Mouse (Mus musculus) heart, postnatal 0 days (tissue): ENCODE results near the gene 4933406M09Rik. TPM values are rescaled to one million over a fixed set of nuclear protein-coding genes. Genes with fewer than 3 reads are reported as not detected.

Experiments used
- ATAC-seq: fragments of 200-750 bp; cut with Nextera tagmentation; 2 replicates; pipeline ENCODE4 v1.8.0; 2017; ENCODE audit warnings: low read depth, moderate number of reproducible peaks, moderate library complexity; ENCODE audit not compliant: insufficient read depth
- DNase-seq: peaks from one replicate; pipeline ENCODE4 v3.0.0-alpha.2; 2016; ENCODE audit warnings: low spot score
- H3K27ac ChIP-seq: fragments of 300-500 bp; sonication (generic); 2 replicates; pipeline ENCODE4 v1.5.1; 2014; ENCODE audit warnings: low read depth, mild to moderate bottlenecking
- H3K27me3 ChIP-seq: fragments of 300-500 bp; sonication (generic); 2 replicates; pipeline ENCODE4 v1.6.1; 2014; ENCODE audit warnings: low read length, mixed read lengths; ENCODE audit not compliant: control insufficient read depth, insufficient read depth
- H3K36me3 ChIP-seq: fragments of 300-500 bp; sonication (generic); replicated peaks from 2 replicates; pipeline ENCODE4 v1.6.1; 2014; ENCODE audit warnings: low read length, mixed read lengths; ENCODE audit not compliant: control insufficient read depth, insufficient read depth
- H3K4me1 ChIP-seq: fragments of 300-500 bp; sonication (generic); 2 replicates; pipeline ENCODE4 v1.6.1; 2014; ENCODE audit warnings: antibody characterized with exemption; ENCODE audit not compliant: control insufficient read depth, insufficient read depth
- H3K4me2 ChIP-seq: fragments of 300-500 bp; sonication (generic); 2 replicates; pipeline ENCODE4 v1.6.1; 2014; ENCODE audit warnings: low read depth, mild to moderate bottlenecking, low read length, moderate library complexity
- H3K4me3 ChIP-seq: fragments of 300-500 bp; sonication (generic); 2 replicates; pipeline ENCODE4 v1.5.1; 2014; ENCODE audit warnings: low read depth, low read length
- H3K9ac ChIP-seq: fragments of 300-500 bp; sonication (generic); replicated peaks from 2 replicates; pipeline ENCODE4 v1.6.1; 2014; ENCODE audit warnings: low read depth, low read length, mixed read lengths
- H3K9me3 ChIP-seq: fragments of 300-500 bp; sonication (generic); replicated peaks from 2 replicates; pipeline ENCODE4 v1.6.1; 2016; ENCODE audit warnings: low read length; ENCODE audit not compliant: control insufficient read depth
- CTCF ChIP-seq: IDR thresholded peaks from 2 replicates; pipeline ENCODE4 v1.5.1; 2016; ENCODE audit warnings: antibody characterized with exemption, control low read depth, low read depth
- EP300 ChIP-seq: IDR thresholded peaks from 2 replicates; pipeline ENCODE4 v1.6.1; 2016; ENCODE audit warnings: antibody characterized with exemption, low read depth
- WGBS: fragments of 180-500 bp; shearing (Covaris S2); extraction: QIAGEN DNeasy Blood & Tissue Kit; methylation state at CpG from one replicate; pipeline ENCODE4 v1.1.7; 2014; 5-methylcytosine and 5-hydroxymethylcytosine counted together
- polyA plus RNA-seq: library from polyadenylated mRNA; unstranded; fragments of >200 nt; fragmentation: Nextera tagmentation; extraction: Ambion mirVana; gene quantifications from 2 replicates; pipeline ENCODE4 v1.2.1, GENCODE M21; 2015
- total RNA-seq: library from RNA; depleted of rRNA; stranded (reverse); fragments of >200 nt; gene quantifications from 2 replicates; pipeline ENCODE4 v1.2.3, GENCODE M21; 2014; ENCODE audit warnings: low replicate concordance

The 4933406M09Rik gene
- total and polyA plus RNA-seq, 2 experiments from 2014 or later: not detected

DNA sequence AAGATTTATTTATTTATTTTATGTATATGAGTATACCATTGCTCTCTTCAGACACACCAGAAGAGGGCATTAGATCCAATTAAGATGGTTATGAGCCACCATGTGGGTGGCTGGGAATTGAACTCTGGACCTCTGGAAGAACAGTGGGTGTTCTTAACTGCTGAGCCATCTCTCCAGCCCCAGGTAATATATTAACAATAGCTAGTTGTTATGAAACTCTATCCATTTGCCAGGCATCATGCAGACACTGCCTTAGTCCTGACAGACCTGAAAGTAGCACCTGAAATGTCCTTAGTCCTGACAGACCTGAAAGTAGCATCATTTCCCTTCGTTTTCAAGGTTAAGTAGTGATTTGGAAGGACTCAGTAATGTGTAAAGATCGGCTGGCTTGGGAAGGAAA, 28.3 kb downstream of the 4933406M09Rik start:
- WGBS: 47% methylated on average over 2 of the region's 2 CpGs
- Histone ChIP-seq H3K36me3 (peaks cover 35% of the 10 kb centered on the region), H3K27ac (peak overlapping the region; percentile 97; the same call in 1 of the 2 replicates), H3K27me3 (no peaks in the 10 kb centered on the region), H3K4me1 (peaks cover 25% of the 10 kb centered on the region), H3K9ac (no peak overlapping the region), H3K4me3 (no peak overlapping the region), H3K4me2 (no peak overlapping the region; the same call in 1 of the 2 replicates), H3K9me3 (no peaks in the 10 kb centered on the region)
- DNase-seq: no peak
- TF ChIP-seq EP300 (no peak), CTCF (no peak)
- ATAC-seq: no peak

DNA sequence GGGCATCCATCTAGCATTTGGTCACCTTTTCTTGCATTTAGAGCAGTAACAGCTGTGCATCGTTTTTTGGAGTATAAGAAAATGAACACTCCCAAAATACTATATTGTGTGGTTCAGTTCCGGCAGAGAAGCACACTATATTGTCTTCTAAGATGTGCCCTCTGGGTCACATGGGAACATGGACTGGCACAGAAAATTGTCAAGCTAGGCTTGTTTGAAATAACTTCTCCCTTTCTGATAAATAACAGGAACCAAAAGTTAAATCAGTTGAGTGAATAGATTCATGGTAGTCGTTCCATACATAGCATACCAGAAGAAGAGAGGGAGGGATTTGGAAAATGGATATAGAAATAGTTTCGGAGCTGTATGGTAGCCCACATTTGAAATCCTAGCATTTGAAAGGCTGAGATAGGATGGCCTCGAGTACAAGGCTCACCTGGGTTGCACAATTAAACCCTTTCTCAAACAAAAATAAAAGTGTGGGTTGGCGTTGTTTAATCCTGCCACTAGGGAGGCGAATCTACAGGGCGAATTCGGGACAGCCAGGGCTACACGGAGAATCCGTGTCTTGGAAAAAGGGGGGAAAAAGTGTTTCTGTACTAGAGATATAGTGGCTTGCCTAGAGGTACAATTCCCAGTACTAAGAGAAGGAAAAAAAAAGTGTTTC, 28.9 kb downstream of the 4933406M09Rik start:
- Histone ChIP-seq H3K27me3 (no peaks in the 10 kb centered on the region), H3K9me3 (no peaks in the 10 kb centered on the region), H3K4me2 (peak overlapping the region; percentile 81), H3K9ac (peak overlapping the region; percentile 89), H3K4me1 (peaks cover 30% of the 10 kb centered on the region), H3K36me3 (peaks cover 29% of the 10 kb centered on the region), H3K27ac (peak overlapping the region; percentile 97), H3K4me3 (peak overlapping the region; percentile 93)
- 13% methylated on average over 11 of the region's 11 CpGs for WGBS
- TF ChIP-seq CTCF: peak; percentile 27
- no peak for TF ChIP-seq EP300
- DNase-seq (no peak), ATAC-seq (peak; percentile 18; the same call in 1 of the 2 replicates)

DNA sequence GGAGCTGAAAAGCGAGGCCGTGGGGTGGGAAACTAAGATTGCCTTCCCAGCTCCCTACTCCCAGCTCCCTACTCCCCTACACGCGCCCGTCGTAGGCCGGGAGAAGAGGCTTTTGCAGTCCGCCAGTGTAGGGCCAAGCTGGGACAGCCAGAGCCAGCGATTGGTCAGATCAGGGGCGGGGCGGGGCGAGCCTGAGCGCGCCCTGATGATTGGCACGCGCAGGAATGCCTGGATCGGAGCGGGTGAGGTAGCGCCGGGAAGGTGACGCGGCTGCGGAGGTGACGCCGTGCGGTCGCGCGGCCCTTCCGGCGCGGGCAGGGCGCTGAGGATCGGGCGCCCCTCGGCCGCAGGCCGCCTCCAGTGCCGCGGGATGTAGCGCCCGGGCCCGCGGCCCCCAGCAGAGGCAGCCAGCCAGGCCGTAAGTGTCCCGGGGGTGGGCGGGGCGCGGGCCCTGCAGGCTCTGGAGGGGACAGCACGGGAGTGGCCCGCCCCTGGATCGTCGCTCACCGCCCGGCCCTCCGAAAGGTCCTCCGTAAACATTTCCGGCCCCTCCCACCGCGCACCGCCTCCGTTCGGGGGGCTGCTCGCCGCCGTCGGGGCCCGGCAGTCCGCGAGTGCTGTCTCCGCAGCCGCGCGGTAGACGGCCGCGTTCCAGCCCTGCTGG, 29.6 kb downstream of the 4933406M09Rik start, which contains the start of gene Adipor1:
TSS of gene Adipor1 (plus strand) at position 211 of the 664 bp plus-strand sequence.
- Histone ChIP-seq H3K4me1 (peaks cover 35% of the 10 kb centered on the region), H3K4me3 (peak within 1 kb of the TSS; percentile 93), H3K27ac (peak within 1 kb of the TSS; percentile 97), H3K27me3 (no peaks in the 10 kb centered on the region), H3K36me3 (peaks cover 22% of the 10 kb centered on the region), H3K9me3 (no peaks in the 10 kb centered on the region), H3K4me2 (peak within 1 kb of the TSS; percentile 81), H3K9ac (peak within 1 kb of the TSS; percentile 89)
- WGBS: under 1% methylated on average over 60 of the region's 77 CpGs
- TF ChIP-seq CTCF: no peak; the same call in 1 of the 2 replicates
- no peak for TF ChIP-seq EP300
- DNase-seq (peak; percentile 97), ATAC-seq (peak; percentile 99)

DNA sequence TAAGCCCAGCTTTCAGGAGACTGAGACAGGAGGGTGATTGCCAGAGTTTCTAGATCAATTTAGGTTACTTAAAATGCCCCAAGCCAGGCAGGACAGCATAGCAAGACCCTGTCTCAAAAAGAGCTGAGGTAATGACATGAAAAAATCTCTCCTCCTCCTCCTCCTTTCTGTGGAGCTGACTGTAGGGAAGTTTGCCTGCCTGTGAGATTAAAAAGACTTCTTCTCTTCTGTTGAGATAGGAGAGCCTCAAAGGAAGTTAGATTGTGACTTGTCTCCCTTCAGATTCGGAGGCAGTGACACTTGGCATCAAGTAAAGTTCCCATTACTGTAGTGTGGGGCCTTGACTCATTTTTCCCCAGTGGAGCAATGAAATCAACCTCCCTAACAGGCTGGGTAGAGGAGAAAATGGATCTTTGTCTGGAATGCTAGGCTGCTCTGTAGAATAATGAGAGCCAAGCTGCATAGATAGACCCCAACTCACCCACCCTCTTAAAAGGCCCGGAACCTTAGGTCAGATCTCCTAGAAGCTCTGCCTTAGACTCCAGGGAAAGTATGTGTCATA, 32.8 kb downstream of the 4933406M09Rik start:
- Histone ChIP-seq H3K27me3 (no peaks in the 10 kb centered on the region), H3K9me3 (no peaks in the 10 kb centered on the region), H3K4me1 (peaks cover 38% of the 10 kb centered on the region), H3K36me3 (peaks cover 15% of the 10 kb centered on the region), H3K4me3 (no peak overlapping the region), H3K27ac (peak overlapping the region; percentile 71), H3K4me2 (no peak overlapping the region), H3K9ac (no peak overlapping the region)
- DNase-seq (peak; percentile 39), ATAC-seq (no peak)
- WGBS: 45% methylated on average over 2 of the region's 2 CpGs
- TF ChIP-seq CTCF (no peak), EP300 (no peak)

DNA sequence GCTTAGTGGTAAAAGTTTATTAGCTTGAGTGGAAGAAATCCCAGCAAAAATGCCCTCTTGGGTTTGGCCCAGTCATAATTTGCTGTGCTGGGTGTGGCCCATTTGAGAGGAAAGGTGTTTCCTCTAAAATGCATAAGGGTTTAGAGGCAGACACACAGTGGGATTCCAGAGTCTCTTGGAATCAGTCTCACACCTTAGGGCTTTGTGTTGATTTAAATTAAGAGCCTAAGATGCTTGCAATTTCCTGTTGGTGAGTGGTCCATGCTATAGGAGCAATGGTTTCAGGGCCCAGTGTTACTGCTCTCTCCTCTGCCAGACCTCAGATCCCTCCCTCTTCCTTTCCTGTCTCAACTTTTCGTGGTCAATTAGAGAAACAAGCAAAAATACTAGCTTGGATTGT, 33.4 kb downstream of the 4933406M09Rik start:
- no peaks in the 10 kb centered on the region for H3K27me3 ChIP-seq
- H3K9ac ChIP-seq: no peak overlapping the region
- no peak overlapping the region for H3K4me3 ChIP-seq
- no peaks in the 10 kb centered on the region for H3K9me3 ChIP-seq
- H3K4me1 ChIP-seq: peaks cover 38% of the 10 kb centered on the region
- no peak for TF ChIP-seq CTCF
- no peak for TF ChIP-seq EP300
- peak overlapping the region; percentile 71 for H3K27ac ChIP-seq
- no peak for DNase-seq
- peak overlapping the region; percentile 4; the same call in 1 of the 2 replicates for H3K4me2 ChIP-seq
- ATAC-seq: no peak
- H3K36me3 ChIP-seq: peaks cover 22% of the 10 kb centered on the region
- 38% methylated on average over 1 of the region's 1 CpGs for WGBS
